Mouse (Mus musculus) left cerebral cortex, adult 11 months (tissue): ENCODE data around the gene Magi2.

Experiments
- DNase-seq: peaks from one replicate; pipeline ENCODE4 v3.0.0; 2022; ENCODE audit warnings: low spot score

Magi2 gene

DNA sequence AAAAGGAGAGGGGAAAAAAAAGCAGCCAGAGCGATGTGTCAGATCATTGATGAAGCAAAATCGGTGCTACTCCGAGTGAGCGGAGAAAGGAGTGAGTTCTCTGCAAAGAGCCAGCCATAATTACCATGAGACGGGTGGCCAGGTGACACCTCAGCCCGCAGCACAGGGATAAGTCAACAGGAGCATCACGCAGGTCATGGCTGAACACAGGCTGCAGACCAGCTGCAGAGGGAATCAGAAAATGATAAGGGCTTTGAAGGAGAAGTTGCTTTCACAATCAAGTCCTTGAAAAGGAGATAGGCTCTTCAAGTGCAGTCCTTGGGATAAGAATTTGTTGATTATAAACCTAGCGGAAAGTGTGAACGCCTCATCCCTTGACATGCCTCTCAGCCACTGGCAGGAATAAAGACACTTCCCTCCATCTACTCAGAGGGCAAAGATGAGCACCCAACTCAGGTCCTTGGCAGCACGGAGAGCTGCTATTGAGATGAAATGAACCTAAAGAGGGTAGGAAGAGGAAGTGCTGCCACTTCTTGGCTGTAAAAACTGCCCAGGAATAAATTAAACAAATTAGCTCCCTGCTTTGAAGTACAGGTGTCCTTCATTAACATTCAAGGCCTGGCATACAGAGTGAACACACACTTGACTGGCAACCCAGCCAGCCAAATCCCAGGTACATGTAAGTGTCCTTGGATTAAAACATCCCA lies 1428.1 kb downstream of the Magi2 start:
- DNase-seq, result no peak

DNA sequence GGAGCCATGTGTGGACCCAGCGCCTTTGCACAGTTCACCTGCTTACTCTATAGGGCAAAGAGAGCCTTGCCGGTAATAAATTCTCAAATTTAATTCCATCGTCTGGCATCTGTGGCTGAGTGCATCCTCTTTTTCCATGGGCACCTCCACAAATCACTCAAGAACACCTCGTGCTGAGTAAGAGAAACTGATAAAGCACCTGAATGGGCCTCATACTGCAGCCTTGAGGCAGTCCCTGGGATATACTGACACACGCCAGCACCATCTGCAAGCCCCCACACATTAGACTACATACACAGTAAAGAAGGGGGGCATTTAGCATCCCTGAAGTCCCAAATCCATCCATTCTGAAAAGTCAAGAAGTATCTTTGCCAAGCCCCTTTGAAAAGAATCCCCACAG lies 1430.2 kb downstream of the Magi2 start:
- DNase-seq, result no peak

DNA sequence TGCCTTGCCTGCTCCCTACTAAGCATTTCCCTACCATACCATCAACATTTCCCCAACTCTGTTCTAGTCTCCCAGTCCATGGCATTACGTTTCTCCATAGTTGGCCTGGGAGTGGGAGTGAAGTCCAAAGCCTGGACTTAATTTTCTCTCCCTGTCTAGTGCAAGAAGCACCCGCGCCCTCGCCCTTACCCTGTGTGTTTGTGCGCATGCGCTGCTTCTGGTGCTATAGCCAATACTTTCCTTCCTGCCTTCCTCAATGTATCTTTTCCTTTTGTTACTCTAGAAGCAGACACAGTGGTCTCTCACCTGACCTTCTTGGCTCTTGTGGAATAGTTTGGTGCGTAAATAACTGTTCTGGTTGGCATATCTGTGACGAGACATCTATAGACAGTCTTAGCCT lies 1440.8 kb downstream of the Magi2 start:
- DNase-seq, result no peak

DNA sequence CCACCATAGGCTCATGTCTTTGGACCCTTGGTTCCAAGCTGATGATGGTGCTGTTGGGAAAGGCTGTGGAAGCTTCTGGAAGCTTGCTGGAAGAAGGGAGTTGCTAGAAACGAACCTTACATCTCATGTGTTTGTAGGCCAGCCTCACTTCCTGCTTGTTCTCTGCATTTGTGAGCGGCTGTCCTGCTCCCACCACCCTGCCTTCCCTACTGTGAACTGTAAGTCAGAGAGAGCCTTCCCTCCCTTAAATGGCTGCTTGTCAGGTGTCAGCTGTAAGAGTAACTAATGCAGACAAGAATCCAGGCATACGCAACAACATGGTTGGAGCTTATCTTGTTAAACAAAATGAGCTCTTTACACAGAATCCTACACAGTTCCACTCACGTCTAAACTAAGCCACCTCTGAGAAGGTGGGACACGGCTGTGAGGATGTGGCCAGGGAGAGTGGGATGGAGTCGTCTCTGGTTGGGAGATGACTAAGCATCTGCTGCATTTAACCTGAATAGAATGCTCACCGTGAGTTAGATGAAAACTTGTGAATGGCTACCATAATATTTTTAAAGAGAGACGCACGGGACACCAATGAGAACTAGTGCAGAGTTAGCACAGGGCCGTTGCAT lies 1442.0 kb downstream of the Magi2 start:
- DNase-seq, result no peak

DNA sequence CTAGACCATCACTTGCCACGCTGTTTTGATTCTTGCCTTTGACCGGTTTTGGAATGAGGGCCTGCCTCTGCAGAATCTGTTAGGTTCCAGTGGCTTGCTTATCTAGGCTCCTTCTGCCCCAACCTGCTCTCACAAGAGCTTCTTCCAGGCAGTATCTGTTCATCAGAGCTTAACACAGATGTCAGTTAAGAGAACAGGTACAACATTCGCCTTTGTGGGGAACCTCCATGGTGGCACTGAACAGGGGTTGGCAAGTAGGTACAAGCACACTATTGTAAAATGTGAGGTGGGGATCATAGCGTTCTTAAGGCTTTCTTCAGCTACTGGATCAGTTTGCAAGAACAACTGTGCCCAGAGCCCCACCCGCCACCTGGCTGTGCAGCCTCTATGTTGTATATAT lies 1442.6 kb downstream of the Magi2 start:
- DNase-seq, result no peak

DNA sequence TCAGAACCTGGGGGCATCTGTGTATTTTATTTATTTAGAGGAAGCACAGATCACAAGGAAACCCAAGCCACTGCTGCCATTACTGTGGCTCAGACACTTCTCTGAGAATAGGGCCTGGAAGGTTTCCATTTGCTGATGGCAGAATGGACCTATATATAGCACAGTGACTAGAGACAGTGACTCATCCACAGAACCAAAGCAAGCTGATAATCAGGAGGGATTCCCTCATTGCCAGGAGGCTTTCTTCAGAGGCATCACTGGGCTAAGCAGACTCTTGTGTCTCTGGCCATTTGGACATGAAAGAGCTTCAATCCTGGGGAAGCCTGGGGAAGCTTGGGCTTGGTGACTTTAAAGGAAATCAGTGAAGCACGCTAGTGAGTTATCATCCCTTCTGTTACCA lies 1445.0 kb downstream of the Magi2 start:
- peak; percentile 35 for DNase-seq

DNA sequence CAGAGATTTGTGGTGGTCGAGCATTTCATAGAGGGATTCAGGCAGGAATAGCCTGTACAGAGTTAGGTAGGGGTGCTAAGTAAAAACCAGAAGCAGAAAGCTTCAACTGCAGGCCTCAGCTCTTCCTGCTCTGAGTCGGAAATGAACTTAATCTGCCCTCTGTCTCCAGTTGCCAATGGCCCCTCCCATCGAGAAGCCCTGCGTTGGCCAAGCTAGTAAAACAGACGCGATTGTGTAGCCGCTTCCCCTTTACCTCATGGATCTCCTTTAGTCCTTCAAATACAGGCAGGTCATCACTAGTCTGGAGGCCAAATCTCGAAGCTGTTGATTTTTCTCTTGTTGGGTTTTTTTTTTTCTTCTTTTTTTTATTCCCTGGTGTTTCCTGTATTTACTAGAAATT lies 1447.7 kb downstream of the Magi2 start:
- no peak for DNase-seq

DNA sequence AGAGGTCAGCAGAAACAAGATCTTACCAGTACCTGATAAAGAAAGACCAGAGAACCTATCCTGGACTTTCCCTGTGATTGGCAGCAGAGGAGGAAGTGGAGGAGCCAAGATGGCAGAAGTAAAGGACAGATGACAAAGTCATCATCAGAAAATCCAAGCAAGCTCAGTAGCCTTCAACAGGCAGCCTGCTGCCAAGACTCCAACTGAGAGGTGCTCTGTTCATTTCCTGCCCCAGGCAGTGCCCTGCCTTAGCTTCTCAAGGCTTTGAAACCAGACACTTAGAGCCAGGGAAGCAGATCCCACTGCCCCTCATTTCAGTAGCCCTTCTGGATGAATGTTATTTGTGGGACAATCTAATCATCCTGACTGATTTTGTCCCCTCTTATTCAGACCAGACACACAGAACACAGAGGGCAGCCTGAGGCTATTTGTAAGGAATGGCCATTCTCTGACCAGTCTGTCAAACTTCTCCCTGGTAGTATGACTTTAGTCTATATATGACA lies 1448.4 kb downstream of the Magi2 start:
- no peak for DNase-seq

DNA sequence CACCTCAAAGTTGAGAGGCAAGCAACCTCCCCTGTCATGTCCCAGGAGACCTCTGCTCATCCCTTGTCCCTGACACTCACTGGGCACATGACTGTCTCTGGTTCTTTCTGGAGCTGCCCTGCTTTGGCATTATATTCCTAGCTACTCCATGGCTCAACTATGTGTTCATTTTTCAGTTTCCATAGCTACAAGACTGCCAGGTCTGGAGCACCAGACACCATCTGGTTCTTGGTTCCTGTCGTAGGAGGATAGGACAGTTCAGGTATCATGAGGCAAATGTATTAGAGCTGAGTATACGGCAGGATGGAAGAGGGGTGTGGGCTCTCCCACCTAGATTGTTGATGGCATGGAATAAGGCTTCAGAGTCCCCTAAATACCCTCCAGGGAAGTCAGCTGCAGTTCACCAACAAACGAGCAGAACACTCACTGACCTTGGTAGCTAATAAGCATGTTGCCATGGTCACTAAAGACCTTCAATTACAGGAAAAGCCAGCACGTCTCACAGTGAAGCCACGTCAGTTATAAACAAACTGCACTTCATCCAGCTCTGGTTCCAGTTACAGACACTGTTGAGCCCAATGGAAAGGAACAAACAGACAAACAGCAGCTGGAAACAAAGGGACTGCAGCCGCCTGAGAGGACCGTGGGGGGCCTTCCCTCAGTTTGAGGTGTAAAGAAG lies 1449.5 kb downstream of the Magi2 start:
- no peak for DNase-seq

DNA sequence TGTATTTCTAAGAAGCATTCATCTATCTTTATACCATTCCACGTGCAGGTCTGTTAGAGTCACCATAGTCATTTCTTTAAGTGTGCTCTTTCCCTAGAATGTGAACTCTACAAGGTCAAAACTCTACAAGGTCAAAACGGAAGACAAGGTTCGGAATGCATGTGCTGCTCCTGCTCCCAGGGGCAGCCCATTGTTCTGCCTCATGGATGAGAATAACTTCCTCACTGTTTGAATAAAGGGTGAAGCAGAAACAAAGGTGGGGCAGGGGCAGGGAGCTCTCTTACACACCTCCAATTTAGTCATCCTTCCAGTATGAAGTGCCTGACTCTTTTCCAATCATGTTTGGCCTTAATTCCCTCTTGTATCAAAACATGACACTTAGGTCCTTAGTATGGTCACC lies 1450.4 kb downstream of the Magi2 start:
- DNase-seq, result no peak

DNA sequence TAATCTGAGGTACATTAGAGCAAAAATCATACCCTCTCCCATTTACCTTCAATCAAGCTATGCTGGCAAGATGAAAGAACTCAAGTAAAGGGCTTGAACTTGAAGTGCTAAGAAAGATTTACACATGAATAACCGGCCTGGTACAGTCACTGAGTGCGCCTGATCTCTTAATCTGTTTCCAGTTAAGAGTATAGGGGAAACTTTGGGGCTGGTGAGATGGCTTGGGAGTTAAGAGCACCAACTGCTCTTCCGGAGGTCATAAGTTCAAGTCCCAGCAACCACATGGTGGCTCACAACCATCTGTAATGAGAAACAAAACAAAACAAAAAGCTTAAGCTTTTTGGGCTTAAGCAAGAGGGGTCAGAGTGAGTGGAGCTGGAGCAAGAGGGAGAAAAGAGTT lies 1451.7 kb downstream of the Magi2 start:
- DNase-seq, result no peak

DNA sequence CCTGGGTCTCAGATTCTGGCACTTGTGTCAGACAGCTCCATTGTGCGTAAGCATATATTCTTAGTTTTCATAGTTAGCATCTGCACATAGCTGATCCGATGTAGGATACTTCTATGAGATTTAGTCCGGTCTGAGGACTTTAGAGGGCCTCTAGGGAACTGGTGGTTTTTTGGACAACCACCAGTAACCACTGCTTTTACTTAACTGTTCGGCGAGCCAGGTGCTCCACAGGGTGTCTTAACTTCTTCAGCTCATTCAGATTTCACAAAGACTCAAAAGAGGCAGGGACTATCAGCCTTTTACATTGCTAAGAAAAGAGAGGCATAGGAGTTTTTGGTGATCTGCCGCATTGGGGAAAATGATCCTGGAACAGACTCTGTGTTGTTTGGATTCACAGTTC lies 1453.1 kb downstream of the Magi2 start:
- no peak for DNase-seq

DNA sequence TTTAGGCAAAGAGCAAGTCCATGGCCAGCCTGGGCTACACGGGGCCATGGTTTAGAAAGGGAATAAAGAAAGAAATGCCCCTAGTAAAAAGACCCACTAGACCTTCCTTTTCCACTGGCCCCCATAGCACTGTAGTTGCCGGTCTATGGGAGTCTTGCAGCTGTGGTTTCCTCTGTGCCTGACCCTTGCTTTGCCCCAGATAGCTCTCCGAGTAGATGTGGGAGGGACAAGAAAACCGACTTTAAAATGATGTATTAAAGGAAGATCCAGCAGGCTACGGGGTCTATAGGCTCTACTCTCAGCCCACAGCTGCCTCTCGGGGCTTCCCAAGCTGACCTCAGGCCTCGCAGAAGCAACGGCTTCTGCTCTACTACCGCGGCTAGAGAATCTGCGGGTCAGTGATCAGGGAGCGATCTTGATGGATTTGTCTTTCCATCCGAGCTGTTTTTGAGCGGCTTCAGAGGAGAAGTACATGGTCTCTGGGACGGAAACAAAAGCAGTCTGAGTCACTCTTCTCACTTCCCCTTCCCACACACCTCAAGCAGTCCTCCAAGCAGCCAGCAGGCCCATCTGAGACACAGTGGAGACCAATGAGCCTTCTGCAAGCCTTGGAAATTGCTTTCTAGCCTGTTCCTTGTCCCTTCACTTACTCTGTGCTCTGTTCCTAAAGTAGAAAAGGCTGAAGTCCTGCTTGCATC lies 1454.1 kb downstream of the Magi2 start:
- peak; percentile 51 for DNase-seq

DNA sequence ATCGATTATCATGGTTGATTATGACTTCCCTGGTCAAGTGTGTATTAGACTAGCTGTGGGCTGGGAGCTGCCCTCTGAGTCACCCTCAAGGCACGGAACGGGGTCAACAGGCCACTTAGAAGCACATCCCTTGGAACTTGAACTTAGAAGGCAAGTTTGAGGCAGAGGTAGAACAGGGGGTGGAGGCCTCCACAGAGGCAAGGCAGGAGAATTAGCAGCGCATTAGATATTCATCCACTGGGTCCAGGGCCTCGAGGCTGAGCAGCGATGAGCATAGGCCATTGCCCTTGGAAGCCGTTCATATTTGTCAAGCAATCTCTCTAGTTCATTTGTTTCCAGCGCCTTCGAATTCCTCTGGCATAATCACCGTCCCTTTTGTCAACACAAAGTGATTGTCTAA lies 1454.8 kb downstream of the Magi2 start:
- no peak for DNase-seq

DNA sequence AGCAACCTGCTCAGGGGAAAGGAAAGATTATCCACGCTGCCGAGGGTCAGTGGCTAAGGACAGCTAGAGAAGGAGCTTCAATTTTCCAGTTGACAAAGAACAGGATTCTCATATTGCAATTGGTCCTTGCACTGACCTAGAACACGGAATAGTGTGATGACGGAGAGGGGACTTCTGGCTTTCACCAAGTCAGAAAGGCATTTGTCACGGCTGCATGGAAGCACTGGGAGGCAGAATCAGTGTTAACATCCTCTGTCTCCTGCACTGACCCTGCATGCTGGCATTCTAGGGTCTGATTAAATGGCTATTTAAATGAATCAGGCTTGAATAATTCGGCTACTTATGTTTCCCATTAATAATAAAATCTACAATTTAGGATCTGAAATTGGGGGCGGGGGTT lies 1455.4 kb downstream of the Magi2 start:
- DNase-seq, result no peak

DNA sequence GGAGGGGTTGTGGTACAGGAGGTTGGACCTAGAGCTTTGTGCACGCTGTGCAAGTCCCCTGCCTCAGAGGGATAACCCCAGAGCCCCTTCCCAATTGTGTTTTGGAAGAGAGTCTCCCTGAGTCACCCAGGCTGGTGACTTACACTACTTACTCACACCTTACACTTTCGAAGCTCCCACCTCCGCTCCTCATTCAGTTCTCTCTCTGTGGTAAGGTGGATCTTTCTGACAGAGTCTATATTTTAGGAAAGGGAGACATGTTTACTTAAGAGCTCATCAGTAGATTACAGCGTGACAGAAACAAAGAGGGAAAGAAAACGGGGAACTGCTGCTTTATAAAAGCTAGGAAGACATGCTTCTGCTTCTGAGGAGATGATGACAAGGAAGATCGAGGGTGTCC lies 1457.3 kb downstream of the Magi2 start:
- DNase-seq, result no peak

DNA sequence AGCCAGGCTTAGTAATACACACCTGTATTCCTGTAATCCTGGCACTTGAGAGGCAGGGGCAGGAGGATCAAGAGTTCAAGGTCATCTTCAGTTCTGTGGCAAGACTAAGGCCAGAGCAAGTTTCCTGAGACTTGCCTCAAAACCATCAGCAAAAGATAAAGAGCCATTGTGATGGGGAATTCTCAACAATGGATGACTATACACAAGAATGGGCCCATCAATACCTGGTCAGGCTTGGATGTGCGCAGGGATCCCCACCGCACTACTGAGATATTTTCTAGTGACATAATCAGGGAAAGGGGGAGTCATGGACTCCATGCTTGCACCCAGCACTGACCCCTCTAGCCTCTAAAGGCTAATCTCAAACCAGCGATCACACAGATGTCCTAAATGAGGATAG lies 1465.4 kb downstream of the Magi2 start:
- DNase-seq, result no peak

DNA sequence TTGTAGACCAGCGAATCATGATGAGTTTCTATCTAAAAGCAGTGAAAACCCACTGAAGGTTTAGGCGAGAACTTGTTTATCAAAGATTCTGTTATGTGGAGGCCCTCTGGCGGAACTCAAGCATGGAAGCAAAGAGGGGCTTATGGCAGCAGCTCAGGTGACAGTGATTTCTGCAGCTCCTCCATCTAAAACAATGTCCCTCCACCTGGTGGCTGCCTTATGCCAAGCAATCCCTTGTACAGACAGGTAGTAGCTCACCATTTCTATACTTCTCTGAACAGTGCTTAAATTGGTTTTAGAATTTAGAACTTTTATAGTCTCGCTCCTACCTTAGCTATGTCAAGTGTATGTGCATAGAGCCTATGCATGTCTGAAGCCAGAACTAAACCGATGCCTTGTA lies 1472.3 kb downstream of the Magi2 start:
- DNase-seq, result no peak

DNA sequence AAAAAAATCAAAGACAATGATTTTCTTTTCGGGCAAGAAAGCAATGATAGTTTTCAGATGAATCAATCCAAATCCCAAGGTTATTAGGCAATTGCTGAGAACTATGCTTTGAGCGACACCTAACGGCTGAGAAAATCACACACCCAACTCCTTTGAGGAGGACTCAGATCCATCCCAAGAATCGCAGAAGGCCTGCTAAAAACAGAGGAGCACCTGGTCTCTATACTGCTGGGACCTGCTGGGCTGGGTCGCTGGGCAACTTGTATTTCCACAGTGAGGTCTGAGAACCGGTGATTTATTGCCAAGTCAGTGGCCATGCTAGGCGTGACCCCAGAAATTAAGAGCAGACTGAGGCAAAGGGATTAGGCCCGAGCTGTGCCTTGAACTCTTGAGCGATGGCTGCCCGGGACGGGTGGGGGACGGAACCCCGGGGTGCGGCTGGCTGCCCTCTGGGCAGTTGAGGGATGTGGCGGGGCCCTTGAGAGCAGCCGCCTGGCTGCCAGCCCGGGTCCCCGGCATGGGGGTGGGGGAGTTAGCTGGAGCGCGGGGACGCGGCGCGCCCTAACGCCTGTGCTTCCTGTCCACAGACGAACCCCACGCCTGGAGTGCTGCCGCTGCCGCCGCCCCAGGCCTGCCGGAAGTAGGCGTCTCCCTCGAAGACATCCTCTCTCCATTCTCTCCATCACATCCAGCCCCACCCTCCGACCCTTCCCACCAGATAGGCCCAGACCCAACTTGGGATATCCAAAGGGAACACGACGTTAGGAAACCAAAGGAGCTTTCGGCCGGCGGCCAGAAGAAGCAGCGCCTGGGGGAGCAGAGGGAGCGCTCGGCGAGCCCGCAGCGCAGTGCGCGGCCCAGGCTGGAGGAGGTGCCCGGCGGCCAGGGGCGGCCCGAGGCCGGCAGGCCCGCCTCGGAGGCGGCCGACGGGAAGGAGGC lies 1474.9 kb downstream of the Magi2 start:
- DNase-seq, result peak; percentile 80

DNA sequence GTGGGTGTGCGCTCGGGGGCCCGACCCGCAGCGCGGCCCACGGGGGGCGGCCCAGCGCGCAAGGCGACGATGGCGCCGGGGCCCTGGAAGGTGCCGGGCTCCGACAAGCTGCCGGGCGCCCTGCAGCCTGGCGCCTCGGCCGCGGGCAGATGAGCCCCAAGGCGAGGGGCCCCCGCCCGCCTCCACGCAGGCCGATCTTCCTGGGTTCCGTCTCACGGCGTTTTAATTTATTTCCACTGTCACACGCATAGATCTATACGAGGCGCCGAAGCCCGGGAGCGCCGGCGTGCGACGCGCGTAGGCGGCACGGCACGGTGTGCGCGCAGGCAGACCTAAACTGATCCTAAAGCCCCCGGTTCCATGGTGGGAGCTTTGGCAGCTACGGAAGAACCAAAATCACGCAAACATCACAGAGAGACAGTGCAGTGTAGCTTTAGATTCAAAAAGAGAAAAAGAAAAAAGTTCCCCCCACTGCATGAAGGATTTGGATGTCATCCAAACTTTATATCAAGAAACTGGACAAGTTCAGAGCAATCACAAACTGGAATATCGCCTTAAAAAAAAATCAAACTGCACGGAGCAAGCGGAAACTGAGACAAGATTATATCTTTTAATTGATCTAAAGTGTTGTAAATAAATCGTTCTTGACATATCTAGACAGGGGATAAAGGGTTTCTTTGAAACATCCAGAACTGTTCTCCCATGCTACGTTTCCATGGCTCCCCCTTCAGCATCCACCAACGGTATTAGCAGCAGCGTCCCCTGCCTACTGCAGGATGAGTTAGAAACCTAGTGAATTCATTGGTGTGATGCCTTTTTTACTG lies 1475.9 kb downstream of the Magi2 start:
- peak; percentile 39 for DNase-seq

DNA sequence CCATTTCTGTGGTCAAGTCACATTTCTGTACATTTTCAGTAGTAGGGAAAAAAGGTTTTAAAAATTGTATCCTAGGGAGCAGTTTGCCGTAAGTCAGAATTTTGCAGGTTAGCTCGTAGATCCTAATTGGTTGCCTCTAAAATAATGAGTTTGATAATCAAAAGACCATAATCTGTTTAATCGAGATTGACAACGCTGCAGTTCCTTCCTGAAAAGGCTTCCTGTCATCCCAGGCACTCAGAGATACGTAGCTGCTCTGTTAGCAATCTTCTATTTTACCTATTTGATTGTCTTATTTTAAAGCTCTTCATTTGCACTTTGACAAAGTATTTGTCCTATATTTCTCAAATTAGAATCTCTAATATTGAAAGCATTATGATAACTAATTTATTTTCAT lies 1476.5 kb downstream of the Magi2 start:
- DNase-seq, result no peak
